Mouse (Mus musculus): ENCODE measurements around the gene Kcnb1.
A peak's percentile ranks its signal among the peaks of the same experiment; 100 is the strongest.

Kcnb1 gene

DNA sequence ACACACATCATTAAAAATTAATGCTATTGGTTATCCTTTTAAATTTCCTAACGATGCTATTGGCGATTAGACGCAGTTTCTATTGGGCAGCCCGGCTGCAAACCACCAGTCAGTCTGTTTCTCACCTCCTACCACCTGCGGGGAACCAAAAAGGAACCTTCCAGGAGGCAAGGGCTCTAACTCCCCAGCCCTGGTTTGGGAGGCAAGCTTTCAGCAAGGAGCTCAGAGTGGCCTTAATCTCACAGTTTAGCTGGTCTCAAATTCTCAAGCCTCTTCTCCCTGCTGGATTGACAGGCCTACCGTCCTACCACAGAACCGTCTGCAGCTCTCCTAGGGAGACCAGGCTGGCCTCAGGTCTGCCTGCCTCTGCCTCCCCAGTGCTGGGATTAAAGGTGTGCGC, 130.4 kb downstream of the Kcnb1 start:
- DNase-seq (ENCODE audit: low spot score), result no peak

DNA sequence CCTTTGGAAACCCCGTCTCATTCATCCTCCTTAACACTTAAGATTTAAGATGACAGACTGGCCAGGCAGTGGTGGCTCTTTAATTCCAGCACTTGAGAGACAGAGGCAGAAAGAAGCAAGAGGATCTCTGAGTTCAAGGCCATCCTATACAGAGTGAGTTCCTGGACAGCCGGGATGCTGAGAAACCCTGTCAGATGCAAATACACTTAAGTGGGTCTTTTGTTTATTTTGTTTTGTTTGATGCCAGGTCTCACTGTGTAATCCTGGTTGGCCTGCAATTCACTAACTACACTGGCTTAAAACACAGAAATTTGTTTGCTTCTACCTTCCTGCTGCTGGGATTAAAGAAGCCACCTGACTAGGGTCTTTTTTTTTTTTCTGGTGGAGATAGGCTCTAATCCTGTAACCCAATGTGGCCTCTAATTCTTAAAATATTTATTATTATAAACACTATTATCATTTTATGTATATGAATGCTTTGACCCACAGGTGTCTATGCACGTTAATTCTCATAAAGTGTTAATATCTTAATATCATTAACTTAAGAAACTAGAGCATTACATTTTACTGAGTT, 131.1 kb downstream of the Kcnb1 start:
- no peak for DNase-seq (ENCODE audit: low spot score)

DNA sequence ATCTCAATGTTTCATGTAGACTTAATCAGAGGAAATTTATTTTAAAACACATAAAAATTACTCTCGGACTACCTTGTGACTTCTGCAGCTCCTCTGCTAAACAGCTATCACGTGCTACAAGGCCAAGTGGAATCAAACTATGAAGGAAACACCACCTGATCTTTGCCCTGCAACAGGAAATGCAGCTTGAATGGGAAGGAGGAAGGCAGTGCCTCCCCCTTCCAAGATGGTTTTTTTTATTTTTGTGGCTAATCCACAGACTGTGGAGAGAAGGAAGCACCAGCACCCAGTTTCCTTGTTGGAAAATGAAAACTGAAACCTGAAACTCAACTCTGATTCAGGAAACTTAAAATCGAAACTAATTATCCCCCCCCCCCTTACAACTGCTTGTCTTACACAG, 131.8 kb downstream of the Kcnb1 start:
- DNase-seq (ENCODE audit: low spot score), result no peak

DNA sequence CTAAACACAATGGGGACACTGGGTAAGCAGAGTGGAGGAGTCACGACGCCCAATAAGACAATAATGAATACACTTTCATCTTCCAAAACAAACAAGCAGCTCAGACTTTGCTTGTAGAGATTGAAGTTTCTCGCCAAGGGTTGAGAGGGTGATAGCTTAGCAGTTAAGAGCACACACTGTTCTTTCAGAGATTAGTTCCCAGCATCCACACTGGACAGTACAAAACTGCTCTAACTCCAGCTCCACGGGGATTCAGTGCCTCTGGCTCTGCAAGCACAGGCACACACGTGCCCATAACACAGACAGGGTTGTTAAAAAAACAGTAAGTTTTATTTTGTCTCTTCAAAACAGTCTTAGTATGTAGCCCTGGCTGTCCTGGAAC, 133.0 kb downstream of the Kcnb1 start:
- no peak for DNase-seq (ENCODE audit: low spot score)

DNA sequence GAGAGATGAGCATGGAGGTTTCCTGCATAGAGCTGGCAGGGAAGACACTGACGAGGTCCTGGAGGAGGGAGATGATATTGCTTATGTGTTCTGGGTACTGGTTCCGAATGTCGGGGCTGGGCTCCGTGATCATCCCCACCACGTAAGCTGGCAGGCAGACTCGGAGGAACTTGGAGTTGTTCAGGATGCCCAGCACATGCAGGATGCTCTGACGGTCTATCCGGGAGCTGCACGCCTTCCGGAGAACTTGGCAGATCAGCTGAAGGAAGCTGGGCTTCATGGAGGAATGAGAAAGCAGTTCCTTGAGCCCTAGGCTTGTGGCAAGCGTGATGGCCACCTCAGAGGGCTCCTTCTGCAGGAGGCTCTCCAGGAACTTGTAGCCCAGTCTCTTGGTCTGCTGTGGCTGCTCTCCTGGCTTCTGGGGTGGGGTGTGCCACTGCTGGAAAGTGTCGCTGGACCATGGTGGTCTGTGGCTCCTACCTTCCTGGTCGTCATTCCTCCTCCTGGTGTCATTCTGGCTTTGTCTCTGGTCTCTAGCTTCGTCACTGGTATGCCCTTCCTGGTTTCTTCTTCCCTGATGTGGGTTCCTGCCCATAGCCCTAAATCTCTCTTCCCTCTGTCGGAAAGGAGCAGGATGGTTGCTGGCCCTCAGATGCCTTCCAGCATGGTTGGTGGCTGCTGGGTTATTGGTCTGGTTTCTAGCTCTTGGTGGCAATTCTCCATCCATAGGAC, 133.6 kb downstream of the Kcnb1 start:
- DNase-seq (ENCODE audit: low spot score), result no peak

DNA sequence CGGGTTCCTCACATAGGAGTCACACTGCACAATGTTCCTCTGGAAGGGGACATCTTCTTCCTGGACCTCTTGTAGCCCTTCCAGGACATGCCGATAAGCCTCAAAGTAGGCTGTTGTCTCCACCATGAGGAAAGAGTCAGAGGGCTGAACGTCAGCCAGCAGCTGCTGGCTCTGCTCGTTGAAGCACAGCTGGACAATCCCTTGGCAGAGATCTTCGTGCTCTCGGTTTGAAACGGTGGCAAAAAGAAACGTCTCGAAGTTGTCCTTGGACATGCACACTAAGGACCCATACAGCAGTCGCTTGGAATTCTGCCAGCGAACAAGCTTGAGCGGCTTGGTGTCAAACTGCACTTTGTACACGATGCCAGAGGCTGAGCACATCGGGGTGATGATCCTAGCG, 134.6 kb downstream of the Kcnb1 start:
- DNase-seq (ENCODE audit: low spot score), result peak; percentile 83

DNA sequence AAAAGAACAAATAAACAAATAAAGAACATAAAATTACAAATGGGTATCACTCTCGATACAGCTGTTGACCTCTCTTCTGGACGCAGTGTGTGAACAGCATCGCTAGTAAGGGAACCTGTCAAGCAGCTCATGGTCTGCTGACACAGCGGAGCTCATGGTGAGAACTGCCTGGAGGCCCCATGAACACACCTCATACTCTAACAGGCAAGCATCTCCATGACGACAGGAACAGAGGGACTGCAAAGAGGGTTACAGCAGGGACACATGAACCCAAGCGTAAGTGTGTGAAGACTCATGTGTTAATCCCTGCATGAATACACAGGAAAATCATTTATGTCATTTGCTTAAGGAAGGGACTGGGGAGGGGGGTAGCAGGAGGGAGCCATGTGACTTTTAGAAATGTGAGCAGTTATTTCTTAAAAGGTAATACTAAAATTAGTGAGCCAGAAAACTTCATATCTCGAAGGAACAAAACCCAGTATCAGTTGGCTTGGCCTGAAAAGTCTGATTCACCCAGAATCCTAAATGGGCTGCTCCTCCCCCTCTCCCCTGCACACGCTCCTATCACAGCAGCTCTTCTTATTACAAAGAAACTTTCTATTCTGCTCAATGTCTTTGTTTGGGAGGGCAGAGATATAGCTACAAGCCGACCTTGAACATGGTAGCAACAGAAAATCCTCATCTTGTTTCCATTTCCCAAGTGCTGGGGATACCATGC, 136.7 kb downstream of the Kcnb1 start:
- no peak for DNase-seq (ENCODE audit: low spot score)

DNA sequence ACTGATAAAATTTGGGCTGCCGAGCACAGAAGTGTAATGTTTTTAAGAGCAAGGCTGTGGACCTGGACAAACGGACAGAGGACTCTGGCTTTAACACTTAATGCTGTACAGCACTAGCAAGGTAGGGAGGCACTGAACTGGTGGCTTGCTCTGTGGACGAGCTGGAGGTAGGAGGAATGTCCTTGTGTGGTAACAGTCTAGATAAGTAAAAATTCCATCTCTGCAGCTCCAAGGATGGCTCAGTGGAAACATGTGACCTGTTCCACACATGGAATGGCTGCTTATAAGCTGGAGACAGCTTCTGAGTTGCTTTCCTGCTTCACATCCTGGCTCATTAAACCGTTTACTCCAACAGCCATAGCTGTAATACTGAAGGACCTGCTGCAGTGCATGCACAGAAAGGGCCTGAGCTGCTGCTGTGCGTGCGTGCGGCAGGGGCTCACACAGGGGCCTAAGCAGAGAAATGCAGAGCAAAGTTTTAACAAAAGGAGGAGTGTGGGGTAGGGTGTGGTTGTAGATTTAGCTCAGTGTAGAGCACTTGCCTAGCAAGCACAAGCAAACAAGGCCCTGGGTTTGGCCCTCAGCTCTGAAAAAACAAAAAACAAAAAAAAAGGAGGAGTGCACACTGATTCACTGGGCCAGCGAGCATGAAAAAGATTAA, 141.1 kb downstream of the Kcnb1 start:
- DNase-seq (ENCODE audit: low spot score), result no peak

DNA sequence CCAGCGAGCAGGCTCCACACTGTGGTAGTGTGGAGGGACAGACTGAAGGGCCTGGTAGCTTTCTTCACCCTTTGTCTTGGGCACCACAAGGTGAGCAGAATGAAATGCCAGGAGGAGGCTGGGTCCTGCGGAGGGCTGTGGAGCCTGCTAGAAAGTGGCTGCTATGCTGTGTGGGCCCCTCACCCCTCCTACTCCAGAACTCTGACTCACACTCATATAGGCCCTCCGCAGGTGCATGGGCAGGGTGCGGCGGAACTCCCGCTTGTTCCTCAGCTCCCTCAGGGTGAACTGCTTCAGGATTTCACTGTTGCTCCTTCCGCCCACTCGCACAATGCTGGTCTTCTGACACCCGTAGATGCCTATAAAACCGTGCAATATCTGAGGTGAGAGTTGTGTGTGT, 141.7 kb downstream of the Kcnb1 start:
- no peak for DNase-seq (ENCODE audit: low spot score)
